Mouse (Mus musculus) hindbrain, embryonic 14.5 days (tissue): Measurements from ENCODE around the gene A430078G23Rik. TPM values are rescaled to one million over a fixed set of nuclear protein-coding genes. Genes with fewer than 3 reads are reported as not detected.

Experiments used
- ATAC-seq: fragments of 200-750 bp; cut with Nextera tagmentation; 2 replicates; pipeline ENCODE4 v1.8.0; 2017; ENCODE audit warnings: moderate number of reproducible peaks, mild to moderate bottlenecking, moderate TSS enrichment, moderate library complexity; ENCODE audit not compliant: low FRiP score
- DNase-seq: peaks from one replicate; pipeline ENCODE4 v3.0.0-alpha.2; 2015; ENCODE audit warnings: low spot score
- H3K27ac ChIP-seq: fragments of 300-500 bp; sonication (generic); 2 replicates; pipeline ENCODE4 v1.5.1; 2014; ENCODE audit warnings: mild to moderate bottlenecking, moderate library complexity
- H3K27me3 ChIP-seq: fragments of 300-500 bp; sonication (generic); 2 replicates; pipeline ENCODE4 v1.6.1; 2014; ENCODE audit warnings: mild to moderate bottlenecking, low read length, mixed read lengths; ENCODE audit not compliant: control insufficient read depth, insufficient read depth
- H3K36me3 ChIP-seq: fragments of 300-500 bp; sonication (generic); replicated peaks from 2 replicates; pipeline ENCODE4 v1.6.1; 2014; ENCODE audit not compliant: control insufficient read depth, insufficient read depth
- H3K4me1 ChIP-seq: fragments of 300-500 bp; sonication (generic); replicated peaks from 2 replicates; pipeline ENCODE4 v1.6.1; 2014; ENCODE audit warnings: antibody characterized with exemption, low read length, mixed read lengths; ENCODE audit not compliant: control insufficient read depth, insufficient read depth
- H3K4me2 ChIP-seq: fragments of 300-500 bp; sonication (generic); replicated peaks from 2 replicates; pipeline ENCODE4 v1.6.1; 2014; ENCODE audit warnings: mild to moderate bottlenecking, moderate library complexity
- H3K4me3 ChIP-seq: fragments of 300-500 bp; sonication (generic); replicated peaks from 2 replicates; pipeline ENCODE4 v1.5.1; 2014; ENCODE audit warnings: mild to moderate bottlenecking, low read length
- H3K9ac ChIP-seq: fragments of 300-500 bp; sonication (generic); 2 replicates; pipeline ENCODE4 v1.6.1; 2014
- H3K9me3 ChIP-seq: fragments of 300-500 bp; sonication (generic); 2 replicates; pipeline ENCODE4 v1.6.1; 2016; ENCODE audit warnings: low read length; ENCODE audit not compliant: control insufficient read depth
- WGBS: fragments of 180-500 bp; shearing (Covaris S2); extraction: QIAGEN DNeasy Blood & Tissue Kit; methylation state at CpG from one replicate; pipeline ENCODE4 v1.1.7; 2014; 5-methylcytosine and 5-hydroxymethylcytosine counted together
- polyA plus RNA-seq: library from polyadenylated mRNA; unstranded; fragments of >200 nt; fragmentation: Nextera tagmentation; extraction: Ambion mirVana; gene quantifications from 2 replicates; pipeline ENCODE4 v1.2.1, GENCODE M21; 2014

The A430078G23Rik gene
- polyA plus RNA-seq, 1 experiment from 2014 or later, result not detected

- no peaks in the 10 kb centered on the region for H3K4me1 ChIP-seq
- no peak overlapping the region for H3K9ac ChIP-seq
- no peaks in the 10 kb centered on the region for H3K27me3 ChIP-seq
- H3K9me3 ChIP-seq, result no peaks in the 10 kb centered on the region
- 4% methylated on average over 4 of the region's 4 CpGs for WGBS
- H3K36me3 ChIP-seq, result no peaks in the 10 kb centered on the region
- no peak overlapping the region for H3K4me3 ChIP-seq
- peak; percentile 87 for DNase-seq
- no peak for ATAC-seq
- H3K4me2 ChIP-seq, result no peak overlapping the region
- H3K27ac ChIP-seq, result no peak overlapping the region
Measured at GRCm38 (mm10) chr8:3358060-3358459, 4.8 kb downstream of the A430078G23Rik start.

DNA sequence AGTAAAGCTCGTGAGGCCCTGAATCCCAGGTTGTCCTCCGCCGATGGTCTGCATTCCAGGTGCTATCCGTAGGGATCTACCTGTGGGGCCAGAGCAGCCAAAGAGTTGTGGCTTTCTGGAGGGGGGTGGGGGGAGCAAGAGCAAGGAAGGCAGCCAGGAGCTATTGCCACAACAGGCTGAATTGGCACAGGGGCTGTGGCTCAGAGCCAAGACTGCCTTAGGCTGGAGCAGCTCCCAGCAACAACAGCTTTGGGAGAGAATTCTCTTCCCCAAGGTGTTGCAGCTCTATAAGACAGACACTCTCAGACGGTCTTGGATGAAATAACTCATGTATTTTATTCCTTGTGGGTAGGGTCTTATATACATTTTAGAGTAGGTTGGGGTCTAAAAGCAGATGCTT, 13.9 kb downstream of the A430078G23Rik start:
- 83% methylated on average over 5 of the region's 5 CpGs for WGBS
- H3K4me1 ChIP-seq, result no peaks in the 10 kb centered on the region
- DNase-seq, result peak; percentile 59
- no peaks in the 10 kb centered on the region for H3K9me3 ChIP-seq
- H3K4me3 ChIP-seq, result no peak overlapping the region
- H3K9ac ChIP-seq, result no peak overlapping the region
- no peaks in the 10 kb centered on the region for H3K36me3 ChIP-seq
- H3K27me3 ChIP-seq, result no peaks in the 10 kb centered on the region
- no peak overlapping the region for H3K27ac ChIP-seq
- no peak overlapping the region for H3K4me2 ChIP-seq
- ATAC-seq, result no peak

DNA sequence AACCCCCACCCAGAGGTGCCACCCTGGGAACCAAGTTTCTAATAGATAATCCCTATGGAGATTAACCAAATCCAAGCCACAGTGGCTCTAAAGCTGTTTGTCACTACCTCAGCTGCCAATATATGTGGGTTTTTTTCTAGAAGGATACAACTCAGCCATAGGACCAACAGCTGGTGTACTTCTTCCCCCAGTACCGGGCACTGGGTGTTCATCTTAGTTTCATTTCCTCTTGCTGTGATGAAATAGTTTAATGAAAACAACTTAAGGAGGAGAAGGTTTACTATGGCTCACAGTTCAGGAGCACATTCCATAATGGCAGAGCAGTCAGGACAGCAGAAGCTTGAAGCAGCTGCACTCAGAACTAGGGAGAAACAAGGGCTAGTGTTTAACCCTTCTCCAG, 14.9 kb downstream of the A430078G23Rik start:
- ATAC-seq, result no peak
- 92% methylated on average over 1 of the region's 1 CpGs for WGBS
- no peak overlapping the region for H3K4me2 ChIP-seq

DNA sequence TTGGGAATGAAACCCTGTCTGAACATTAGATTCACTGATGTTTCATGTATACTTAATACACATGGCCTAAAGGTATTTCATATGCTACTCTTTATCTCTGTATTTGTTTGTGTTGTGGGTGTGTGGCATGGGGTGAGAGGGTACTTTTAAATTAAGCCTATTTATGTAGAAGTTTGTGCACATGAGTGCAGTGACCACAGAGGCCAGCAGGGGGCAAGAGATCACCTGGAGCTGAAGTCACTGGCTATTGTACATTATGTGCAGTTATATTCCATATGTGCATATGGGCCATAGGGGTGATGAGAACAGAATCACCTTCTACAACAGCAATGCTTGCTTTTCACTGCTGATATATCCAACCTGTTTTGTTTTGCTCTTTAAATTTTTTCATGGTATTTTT, 22.5 kb downstream of the A430078G23Rik start:
- Histone ChIP-seq H3K27me3 (no peaks in the 10 kb centered on the region), H3K9ac (no peak overlapping the region), H3K4me2 (no peak overlapping the region), H3K27ac (no peak overlapping the region), H3K4me1 (no peaks in the 10 kb centered on the region), H3K36me3 (no peaks in the 10 kb centered on the region), H3K9me3 (no peaks in the 10 kb centered on the region), H3K4me3 (no peak overlapping the region)
- ATAC-seq, result no peak
- DNase-seq, result no peak

More for the DNA sequence above, 14.9 kb downstream of the A430078G23Rik start:
- H3K9me3 ChIP-seq, result no peaks in the 10 kb centered on the region
- no peak overlapping the region for H3K27ac ChIP-seq
- H3K9ac ChIP-seq, result no peak overlapping the region
- H3K36me3 ChIP-seq, result no peaks in the 10 kb centered on the region
- H3K27me3 ChIP-seq, result no peaks in the 10 kb centered on the region
- no peak overlapping the region for H3K4me3 ChIP-seq
- no peaks in the 10 kb centered on the region for H3K4me1 ChIP-seq
- no peak for DNase-seq

DNA sequence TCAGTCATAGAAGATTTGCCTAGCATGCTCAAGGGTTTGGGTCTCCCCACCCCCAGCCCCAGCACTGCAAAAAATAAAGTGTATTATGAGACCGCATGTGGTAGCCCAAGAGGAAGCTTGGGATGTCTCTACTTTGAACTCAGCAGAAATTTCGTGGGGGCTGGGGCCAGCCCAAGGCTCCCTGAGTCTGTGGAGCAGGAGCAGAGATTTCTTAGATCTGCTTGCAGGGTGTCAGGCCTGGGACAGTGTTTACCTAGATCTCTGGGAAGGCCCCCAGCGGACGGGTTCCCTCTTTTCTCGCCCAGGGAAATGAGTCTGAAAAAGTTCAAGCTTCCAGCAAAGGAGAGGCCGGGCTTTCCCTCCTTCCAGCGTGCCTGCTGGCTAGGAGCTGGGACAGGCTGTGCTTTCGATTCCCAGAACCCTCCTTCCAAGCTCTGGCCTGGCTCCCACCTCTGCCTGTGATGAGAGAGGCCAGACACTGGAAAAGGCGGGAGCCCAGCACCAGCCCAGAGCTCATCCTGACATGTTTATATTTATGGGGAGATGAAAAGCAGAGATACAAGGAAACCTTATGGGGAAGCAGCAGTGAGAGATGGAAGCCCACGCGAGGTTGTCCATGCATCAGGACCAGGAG, 23.5 kb downstream of the A430078G23Rik start:
- no peak overlapping the region for H3K4me2 ChIP-seq
- H3K4me3 ChIP-seq, result no peak overlapping the region
- ATAC-seq (no peak), DNase-seq (no peak)
- no peaks in the 10 kb centered on the region for H3K9me3 ChIP-seq
- H3K4me1 ChIP-seq, result no peaks in the 10 kb centered on the region
- H3K27ac ChIP-seq, result no peak overlapping the region
- H3K27me3 ChIP-seq, result no peaks in the 10 kb centered on the region
- no peak overlapping the region for H3K9ac ChIP-seq
- WGBS, result 73% methylated on average over 11 of the region's 11 CpGs
- no peaks in the 10 kb centered on the region for H3K36me3 ChIP-seq

GRCm38 (mm10) chr8:3387286-3387685, 34.1 kb downstream of the A430078G23Rik start:
- WGBS, result 39% methylated on average over 6 of the region's 6 CpGs
- ATAC-seq (peak; percentile 17; the same call in 1 of the 2 replicates), DNase-seq (peak; percentile 67)
- Histone ChIP-seq H3K36me3 (no peaks in the 10 kb centered on the region), H3K27me3 (no peaks in the 10 kb centered on the region), H3K4me2 (no peak overlapping the region), H3K9me3 (no peaks in the 10 kb centered on the region), H3K27ac (no peak overlapping the region), H3K4me1 (peaks cover 2% of the 10 kb centered on the region), H3K4me3 (no peak overlapping the region), H3K9ac (no peak overlapping the region)

- Histone ChIP-seq H3K9ac (no peak overlapping the region), H3K9me3 (no peaks in the 10 kb centered on the region), H3K4me3 (no peak overlapping the region), H3K4me1 (peaks cover 9% of the 10 kb centered on the region), H3K27ac (no peak overlapping the region), H3K36me3 (no peaks in the 10 kb centered on the region), H3K27me3 (no peaks in the 10 kb centered on the region), H3K4me2 (no peak overlapping the region)
- DNase-seq (no peak), ATAC-seq (no peak)
- WGBS, result 81% methylated on average over 9 of the region's 9 CpGs
Measured at GRCm38 (mm10) chr8:3388591-3389338, 35.5 kb downstream of the A430078G23Rik start.

- no peak overlapping the region for H3K4me3 ChIP-seq
Measured at GRCm38 (mm10) chr8:3389506-3389905, 36.3 kb downstream of the A430078G23Rik start.

DNA sequence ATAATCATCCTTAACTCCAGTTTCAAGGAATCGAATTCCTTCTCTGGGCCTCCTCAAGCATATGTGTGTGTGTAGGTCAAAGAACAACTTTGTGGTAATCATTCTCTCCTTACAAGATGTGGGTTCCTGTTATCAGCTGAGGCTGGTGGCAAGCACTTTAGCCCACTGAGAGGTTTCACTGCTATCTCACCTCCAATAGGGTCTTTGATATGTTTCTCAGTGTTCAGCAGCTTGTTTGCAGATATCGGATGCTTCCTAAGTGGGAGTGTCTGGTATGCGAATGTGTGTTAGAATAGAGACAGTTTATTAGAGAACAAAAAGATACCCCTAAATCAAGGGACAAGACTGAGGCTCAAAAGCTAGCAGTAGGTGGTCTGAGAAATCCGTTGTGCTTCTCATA, 39.1 kb downstream of the A430078G23Rik start:
- Histone ChIP-seq H3K4me2 (peak overlapping the region; percentile 78), H3K9ac (peak overlapping the region; percentile 83), H3K27ac (no peak overlapping the region), H3K27me3 (no peaks in the 10 kb centered on the region), H3K9me3 (no peaks in the 10 kb centered on the region), H3K4me3 (peak overlapping the region; percentile 76), H3K4me1 (peaks cover 26% of the 10 kb centered on the region), H3K36me3 (peaks cover 9% of the 10 kb centered on the region)
- ATAC-seq (no peak), DNase-seq (no peak)
- 52% methylated on average over 4 of the region's 4 CpGs for WGBS

More at GRCm38 (mm10) chr8:3389506-3389905, 36.3 kb downstream of the A430078G23Rik start:
- ATAC-seq (no peak), DNase-seq (no peak)
- Histone ChIP-seq H3K27me3 (no peaks in the 10 kb centered on the region), H3K27ac (no peak overlapping the region), H3K9me3 (no peaks in the 10 kb centered on the region), H3K4me2 (no peak overlapping the region), H3K4me1 (peaks cover 15% of the 10 kb centered on the region), H3K9ac (no peak overlapping the region), H3K36me3 (no peaks in the 10 kb centered on the region)
- 89% methylated on average over 1 of the region's 1 CpGs for WGBS
